12 mouse cellular contexts compared by ENCODE assay signal in the genomic region with DNA sequence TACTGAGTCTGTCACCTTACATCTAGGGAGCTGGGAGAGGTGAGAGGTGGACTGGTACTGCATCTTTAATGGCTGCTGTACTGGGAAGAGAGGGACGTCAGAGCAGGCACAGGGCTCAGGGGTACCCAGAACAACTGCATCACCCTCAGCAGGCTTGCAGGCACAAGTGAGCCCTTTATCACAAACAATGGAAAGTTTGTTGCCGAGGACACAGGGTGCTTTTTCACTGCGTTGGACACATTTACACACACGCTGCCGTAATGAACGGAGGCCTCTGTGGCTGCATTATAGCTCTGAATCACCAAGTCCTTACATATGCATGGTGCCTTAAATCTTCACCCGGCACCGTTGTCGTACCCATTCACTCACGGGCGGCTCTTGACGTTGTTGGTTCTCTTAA.
DNase-seq lines count a peak whose midpoint lies in the region.
"Had no signal": no experiment of that assay in that cellular context is flagged by ENCODE, and none has a peak within 500 bp of the region (broad histone marks: within the 10 kb centered on the region; RNA-seq: fewer than 3 reads in every experiment).

No protein-coding gene starts in this region.

- DNase-seq in cerebellum, adult 11-12 months, result peak; percentile 14
- no peak for DNase-seq in cerebellum, postnatal 36 days
- DNase-seq in layer of hippocampus, adult 11-12 months (ENCODE audit: low spot score), result peak; percentile 54
- DNase-seq in layer of hippocampus, postnatal 10 days (ENCODE audit: low spot score in 2 of 2), result no peak
- peak; percentile 1 for DNase-seq in thymus, postnatal 25 days
- no peak for DNase-seq in thymus, postnatal 14 days
- no peak for DNase-seq in kidney, adult 8-10 months
- DNase-seq in lung, postnatal 4 days, result no peak
- DNase-seq: cerebellum, postnatal 25 days; gastrocnemius, postnatal 10 days; heart, postnatal 4 days; thymus, postnatal 4 days had no signal

Comparison
In these comparisons a context has a peak if more than half of its experiments do, and no peak if none do; other contexts are left out.
1. DNase-seq: peak in cerebellum, adult 11-12 months (single experiment), layer of hippocampus, adult 11-12 months (single experiment) and thymus, postnatal 25 days (single experiment); none in cerebellum, postnatal 36 days (0 of 2), layer of hippocampus, postnatal 10 days (0 of 2), thymus, postnatal 14 days (single experiment), kidney, adult 8-10 months (0 of 2) and lung, postnatal 4 days (0 of 2).